Mouse (Mus musculus) thymus, postnatal 14 days (tissue): ENCODE measurements around the gene Ube2m.
A peak's percentile ranks its signal among the peaks of the same experiment; 100 is the strongest.

Experiments used
- DNase-seq: peaks from one replicate; pipeline ENCODE4 v3.0.0; 2021

Ube2m gene

DNA sequence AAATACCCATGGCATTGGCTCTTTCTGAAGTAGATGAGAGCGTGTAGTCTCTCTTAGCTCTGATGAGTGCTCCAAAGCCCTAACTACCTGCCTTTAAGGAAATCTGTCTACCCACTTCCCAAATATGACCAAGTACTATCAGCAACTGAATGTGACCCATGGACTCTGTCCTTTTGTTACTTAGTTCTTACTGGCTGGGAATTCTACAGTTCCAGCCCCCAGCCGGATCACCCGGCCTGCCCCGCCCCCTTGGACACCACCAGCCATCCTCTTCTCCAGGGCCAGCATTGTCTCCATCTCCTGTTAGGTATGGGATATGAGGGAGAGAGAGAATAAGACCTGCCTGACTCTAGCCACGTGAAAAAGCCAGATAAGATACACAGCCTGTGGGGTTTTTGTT is 40.0 kb downstream of the Ube2m start, which contains the start of gene Slc27a5:
Gene Slc27a5 (minus strand): TSS at position 140 of the 400 bp plus-strand sequence.
- DNase-seq, result no peak

DNA sequence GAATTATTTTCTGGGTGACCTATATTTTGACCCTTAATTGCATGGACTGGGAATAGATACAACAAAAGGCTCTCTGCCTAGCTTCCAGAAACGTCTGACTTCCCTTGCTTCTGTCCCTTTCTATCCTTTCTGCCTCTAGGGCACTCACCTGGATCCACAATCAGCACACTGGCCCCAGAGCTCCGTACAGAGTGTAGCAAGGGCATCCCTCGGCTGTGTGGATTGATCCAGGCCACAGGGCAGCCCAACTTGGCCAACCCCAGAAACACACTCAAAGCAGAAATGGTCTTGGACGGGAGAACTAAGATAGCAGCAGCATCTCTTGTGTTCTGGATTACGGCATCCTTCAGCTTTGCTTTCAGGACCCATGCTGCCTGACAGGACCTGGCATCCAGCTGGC is 40.8 kb downstream of the Ube2m start:
- DNase-seq, result no peak

DNA sequence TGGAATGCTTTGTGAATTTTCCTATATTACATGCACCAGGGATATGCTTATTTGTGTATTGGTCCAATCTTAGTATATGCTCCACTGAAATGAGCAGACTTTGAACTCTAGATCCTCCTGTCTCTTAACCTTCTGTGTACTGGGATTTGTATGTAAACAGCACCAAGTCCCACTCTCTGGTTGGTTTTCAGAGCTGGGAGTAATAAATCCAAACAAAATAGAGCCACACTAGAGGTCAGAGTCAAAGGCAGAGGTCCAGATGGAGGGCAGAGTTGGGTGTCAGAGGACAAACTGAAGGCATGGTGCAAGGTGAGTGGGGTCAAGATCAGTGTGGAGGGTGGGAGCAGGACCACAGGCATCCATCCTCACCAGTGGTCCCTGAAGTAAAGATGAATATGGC is 42.2 kb downstream of the Ube2m start:
- DNase-seq, result no peak

DNA sequence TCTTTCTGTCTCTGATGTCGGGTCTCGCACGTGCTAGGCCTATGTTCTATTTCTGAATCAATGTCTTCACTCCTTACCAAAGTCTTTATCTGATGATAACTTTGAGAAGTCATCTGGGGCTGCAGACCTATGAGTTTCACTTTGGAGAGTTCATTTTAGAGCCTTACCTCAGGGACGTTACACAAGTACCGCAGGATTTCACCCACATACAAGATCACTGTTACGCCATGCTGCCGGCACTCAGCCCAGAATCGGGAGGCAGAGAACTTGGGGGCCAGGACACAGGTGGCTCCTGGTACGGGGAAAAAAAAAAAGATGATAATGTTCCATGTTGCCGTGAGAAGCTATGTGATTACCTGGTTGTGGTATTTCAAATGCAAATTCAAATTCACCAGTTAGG is 44.9 kb downstream of the Ube2m start:
- no peak for DNase-seq

DNA sequence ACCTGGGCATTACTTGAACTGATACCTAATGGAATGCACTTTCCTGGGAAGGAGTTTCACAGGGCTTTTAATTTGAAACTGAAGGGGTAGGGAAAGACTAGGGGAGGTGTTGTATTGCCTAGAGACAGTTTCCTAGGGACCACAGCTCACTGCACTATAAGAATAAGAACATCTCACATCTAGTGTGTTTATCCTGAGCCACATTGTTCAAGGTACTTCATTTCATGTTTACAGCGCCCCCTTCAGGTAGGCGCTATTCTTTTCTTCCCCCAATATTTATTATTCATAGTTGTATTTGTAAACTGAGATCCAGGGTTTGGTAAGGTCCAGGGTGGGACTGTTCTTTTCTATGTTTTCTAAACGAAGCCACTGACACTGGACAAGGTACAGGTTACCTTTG is 45.9 kb downstream of the Ube2m start:
- DNase-seq, result peak; percentile 71

DNA sequence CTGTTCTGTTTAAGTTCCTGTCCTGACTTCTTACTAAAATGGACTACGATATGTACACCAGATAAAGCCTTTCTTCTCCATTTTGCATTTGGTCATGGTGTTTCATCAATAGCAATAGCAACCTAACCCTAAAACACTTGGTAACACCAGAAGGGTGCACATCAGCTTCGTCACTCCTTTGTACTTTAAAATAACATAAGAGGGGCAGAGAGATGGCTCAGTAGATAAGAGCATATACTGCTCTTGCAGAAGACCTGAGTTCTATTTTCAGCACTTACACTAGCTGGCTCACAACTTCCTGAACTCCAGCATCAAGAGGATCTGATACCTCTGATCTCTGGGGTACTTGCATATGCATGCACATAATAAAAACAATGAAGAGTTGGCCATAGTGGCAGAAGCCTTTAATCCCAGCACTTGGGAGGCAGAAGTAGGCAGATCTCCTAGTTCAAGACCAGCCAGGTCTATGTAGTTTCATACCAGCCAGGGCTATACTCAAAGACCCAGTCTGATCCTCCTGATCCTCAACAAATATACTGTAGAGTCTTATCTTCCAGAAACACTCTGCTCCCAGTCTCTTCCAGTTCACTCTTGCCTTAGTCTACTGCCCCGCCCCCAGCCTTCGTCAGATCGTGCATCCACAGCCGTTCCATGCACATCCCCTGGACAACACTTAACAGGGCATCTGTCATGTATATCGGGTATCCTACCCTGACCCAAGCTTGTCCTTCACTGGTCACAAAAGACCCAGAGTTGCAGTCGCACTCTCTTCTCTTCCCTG is 50.5 kb downstream of the Ube2m start:
- no peak for DNase-seq

DNA sequence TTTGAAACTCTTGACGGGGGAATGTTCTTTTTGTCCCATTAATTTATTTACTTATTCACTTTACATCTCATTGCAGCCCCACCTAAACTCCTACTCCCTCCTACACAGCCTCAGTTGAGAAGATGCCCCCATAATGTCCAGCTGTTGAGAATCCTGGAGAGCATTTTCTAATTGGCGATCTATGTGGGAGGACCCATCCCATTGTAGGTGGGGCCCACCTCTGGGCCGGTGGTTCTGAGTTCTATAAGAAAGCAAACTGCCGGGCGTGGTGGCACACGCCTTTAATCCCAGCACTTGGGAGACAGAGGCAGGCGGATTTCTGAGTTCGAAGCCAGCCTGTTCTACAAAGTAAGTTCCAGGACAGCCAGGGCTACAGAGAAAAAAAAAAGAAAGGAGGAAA is 51.2 kb downstream of the Ube2m start:
- no peak for DNase-seq

DNA sequence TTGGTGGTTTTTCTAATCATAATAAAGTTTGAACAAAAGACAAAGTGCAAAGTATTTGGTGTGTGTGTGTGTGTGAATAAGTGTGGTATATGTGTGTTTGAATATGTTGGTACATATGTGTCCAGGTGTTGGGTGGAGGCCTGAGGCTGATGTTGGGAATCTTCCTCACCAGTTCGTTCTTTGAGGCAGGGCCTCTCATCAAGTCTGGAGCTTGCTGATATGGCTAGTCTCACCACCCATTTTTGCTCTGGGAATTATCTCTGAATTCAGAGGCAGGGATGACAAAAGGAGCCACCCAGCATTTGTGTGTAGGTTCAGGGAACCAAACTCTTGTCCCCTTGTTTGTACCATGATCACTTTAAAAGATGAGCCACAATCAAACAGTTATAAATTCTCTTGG is 52.4 kb downstream of the Ube2m start:
- DNase-seq, result no peak
